Mouse (Mus musculus) spleen, adult 12 weeks (tissue): Measurements from ENCODE around the gene Sgsm2.
A peak's percentile ranks its signal among the peaks of the same experiment; 100 is the strongest.

ENCODE experiments used
- DNase-seq: peaks from one replicate; pipeline ENCODE4 v3.0.0; 2022; ENCODE audit warnings: low spot score

Gene Sgsm2

DNA sequence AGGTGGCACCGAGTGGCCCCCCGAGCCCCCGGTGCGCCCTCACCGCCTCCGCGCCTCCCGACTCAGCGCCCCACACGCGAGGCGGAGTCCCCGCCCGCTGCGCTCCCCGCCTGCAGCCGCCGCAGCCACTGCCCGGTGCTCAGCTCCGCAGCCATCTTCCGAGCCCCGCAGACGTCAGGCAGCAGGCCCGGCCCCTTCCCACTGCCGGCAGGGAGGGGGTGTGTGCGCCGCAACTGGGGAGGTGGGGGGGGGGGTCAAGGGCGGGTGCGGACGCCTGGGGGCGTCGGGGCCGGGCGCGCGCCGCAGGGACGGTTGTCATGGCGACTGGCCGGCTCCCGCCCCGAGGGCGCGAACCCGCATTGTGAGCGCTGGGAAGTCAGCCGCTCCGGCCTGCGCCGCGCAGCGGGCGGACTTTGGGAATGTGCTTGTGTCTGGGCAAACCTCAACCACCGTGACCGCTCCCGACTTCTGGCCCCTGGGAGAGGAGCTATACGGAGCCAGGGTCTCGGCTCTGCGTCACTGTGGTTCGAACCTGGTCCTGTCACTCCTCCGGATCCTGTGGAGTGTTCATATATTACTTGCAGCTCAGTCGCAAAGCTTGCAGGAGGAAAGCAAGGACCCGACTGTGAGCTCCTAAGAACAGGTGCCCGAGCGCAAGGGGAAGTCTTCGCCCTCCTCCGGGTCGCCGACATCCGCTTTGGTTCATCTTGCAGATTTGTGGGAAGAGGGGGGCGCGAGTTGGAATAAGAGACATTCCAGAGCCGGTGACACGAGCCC, at the start of gene Sgsm2:
Gene Sgsm2, minus strand, starts transcription at position 160 of the 777 bp plus-strand sequence.
- DNase-seq = peak; percentile 51

DNA sequence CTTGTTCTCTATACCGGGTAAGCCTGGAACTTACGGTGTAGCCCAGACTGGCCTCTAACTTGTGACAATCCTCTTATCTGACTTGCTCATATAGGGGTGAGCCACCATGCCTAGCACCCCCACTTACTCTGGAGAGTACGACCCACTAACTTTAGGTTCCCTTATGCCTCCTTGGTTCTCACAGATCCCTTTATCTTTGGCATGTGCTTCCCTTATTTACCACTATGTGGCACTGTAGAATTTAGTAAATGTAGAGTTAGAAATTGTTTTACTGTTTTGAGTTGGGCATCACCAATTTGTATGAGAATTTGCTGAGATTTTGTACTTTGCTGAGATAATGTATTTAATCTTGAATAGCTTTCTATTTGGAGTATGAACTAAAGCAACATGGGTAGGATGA, 49.5 kb upstream of the Sgsm2 start:
- no peak for DNase-seq

DNA sequence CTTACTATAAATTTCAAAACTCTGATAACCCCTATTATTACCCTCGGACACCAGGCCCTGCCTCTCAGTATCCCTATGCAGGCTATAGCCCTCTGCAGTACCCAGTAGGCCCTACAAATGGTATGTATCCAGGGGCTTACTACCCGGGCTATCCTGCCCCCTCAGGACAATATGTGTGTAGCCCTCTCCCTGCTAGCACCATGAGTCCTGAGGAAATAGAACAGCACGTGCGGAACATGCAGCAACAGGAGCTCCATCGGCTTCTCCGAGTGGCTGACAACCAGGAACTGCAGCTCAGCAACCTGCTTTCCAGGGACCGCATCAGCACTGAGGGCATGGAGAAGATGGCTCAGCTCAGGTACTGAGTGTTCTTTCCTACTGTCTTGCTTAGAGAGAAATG, 33.5 kb upstream of the Sgsm2 start:
- no peak for DNase-seq

DNA sequence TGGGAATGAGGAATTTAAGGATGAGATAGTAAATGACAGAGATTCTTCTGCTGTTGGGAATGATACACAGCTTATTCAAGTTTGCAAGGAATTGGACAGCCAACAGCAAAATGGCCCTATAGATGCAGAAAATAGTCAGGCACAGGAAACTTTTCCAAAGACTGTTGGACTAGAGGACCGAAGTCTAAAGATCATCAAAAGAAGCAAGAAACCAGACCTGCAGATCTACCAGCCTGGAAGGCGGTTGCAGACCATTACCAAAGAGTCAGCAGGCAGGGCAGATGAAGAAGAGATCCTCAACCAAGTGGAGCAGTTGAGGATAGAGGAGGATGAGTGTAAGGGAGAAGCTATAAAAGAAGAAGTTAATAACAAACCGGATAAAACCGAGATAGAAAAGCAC, 32.3 kb upstream of the Sgsm2 start:
- no peak for DNase-seq

DNA sequence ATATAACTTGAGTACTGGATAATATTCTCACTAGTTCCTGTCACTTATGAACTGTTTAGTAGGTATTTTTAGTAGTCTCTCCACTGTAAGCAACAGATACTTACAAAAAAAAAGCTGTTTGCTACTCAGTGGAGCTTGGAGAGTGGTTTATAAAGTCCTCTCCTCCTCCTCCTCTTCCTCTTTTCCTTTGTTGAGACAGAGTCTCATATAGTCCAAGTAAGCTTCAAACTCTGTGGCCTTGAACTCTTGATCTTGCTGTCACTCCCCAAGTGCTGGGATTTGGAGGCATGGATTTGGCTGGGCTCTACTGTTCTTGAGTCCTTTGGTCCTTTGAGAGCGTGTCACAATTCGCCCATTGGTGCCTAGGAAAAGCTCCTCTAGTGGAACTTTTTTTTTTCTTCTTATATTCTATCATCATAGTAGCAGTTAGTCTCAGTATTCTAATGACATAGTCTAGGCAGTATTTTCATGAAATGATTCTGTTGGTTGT, 30.4 kb upstream of the Sgsm2 start:
- no peak for DNase-seq

DNA sequence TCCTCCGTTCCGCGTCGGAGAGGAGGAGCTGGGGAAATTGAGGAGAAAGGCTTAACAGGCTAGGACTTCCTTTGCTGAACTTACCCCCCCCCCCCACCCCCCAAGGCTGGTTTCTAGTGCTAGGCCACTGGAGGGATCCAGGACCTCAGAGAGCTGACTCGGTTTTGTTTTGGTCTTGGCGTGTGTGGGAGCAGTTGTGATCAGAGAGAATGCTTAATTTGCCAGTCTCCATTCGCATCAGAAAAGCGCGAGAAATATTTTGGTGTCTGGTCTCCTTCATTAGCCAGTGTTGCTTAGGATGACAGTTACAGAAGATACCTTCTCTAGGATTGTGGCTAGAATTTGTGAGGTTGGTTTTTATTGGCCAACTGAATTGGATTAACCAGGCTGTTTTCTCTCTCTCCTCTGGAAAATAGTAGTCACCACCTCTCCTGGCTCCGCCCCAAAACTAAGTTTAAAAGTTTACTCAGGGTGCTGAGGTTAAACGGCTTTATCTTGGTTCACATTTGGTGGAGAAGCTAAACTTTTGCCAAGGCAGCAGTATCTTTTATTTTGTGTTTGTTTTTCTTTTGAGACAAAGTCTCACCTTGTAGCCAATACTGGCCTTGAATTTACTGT, 29.6 kb upstream of the Sgsm2 start:
- DNase-seq = peak; percentile 51

DNA sequence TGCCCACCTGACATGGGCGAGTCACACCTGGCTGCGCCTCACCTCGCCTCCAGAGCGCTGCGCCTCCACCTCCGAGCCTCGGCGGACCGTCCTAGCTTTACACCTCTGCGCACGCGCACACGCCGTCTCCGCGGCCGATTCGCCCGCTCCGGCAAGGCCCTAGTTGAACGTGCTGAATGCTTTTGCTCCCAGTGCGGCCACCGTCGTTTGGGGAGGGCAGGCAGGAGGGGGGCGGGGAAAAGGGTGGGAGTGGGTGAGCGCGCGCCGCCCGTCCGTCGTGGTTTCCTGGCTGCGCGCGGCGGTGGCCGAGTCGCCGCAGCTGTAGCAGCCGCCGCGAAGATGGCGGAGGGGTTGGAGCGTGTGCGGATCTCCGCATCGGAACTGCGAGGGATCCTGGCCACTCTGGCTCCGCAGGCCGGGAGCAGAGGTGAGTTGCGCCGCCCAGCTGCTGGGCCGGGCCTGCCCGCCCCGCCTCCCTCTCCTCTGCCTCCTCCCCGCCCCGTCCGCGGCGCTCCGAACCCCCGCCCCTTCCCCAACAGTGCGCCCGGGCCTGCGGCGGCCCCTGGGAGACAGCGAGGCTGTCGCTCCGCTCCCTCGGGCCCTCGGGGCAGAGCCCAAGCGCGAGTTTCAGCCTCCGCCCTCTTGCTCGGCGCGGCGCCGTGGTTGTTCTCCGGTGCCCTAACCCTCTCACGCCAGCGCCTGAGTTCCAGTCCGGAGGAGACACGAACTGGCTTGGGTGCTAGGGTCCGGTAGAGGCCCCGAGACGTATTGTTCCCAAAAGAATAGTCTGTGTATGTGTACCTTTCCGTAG, 28.9 kb upstream of the Sgsm2 start, which contains the start of the genes Smg6 and Srr:
Gene Smg6, plus strand, starts transcription at position 247 of the 811 bp plus-strand sequence.
Gene Srr, minus strand, starts transcription at position 372 of the 811 bp plus-strand sequence.
- peak; percentile 85 for DNase-seq

DNA sequence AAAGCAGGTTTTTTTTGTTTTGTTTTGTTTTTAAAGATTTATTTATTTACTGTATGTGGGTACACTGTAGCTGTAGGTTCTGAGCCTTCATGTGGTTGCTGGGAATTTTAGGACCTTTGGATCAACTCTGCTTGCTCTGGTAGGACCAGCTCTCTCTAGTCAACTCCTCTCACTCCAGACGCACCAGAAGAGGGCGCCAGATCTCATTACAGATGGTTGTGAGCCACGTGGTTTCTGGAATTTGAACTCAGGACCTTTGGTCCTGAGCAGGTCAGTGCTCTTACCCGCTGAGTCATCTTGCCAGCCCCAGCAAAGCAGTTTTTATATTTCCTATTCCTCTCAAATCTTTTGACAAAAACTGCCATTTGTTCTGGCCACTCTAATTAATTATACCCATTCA, 27.3 kb upstream of the Sgsm2 start:
- peak; percentile 51 for DNase-seq

DNA sequence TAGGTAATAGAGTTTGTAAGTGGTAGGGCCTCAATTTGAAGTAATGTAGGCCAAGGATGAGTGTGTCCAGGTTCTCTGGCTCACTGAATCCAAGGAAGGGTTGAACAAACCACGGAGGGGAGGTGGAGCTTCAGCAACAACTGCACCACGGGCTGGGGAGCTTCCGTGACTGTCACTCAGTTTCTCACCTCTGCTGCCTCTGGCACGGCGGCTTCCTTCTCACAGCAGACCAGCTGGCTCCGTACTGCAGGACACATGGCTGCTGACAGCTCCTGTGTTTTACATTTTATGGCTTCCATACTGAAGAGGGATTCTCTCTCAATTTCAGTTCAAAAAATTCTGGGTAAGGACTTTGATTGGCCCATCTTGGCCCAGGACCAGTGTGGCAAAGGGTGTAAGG, 22.4 kb upstream of the Sgsm2 start:
- DNase-seq = no peak

DNA sequence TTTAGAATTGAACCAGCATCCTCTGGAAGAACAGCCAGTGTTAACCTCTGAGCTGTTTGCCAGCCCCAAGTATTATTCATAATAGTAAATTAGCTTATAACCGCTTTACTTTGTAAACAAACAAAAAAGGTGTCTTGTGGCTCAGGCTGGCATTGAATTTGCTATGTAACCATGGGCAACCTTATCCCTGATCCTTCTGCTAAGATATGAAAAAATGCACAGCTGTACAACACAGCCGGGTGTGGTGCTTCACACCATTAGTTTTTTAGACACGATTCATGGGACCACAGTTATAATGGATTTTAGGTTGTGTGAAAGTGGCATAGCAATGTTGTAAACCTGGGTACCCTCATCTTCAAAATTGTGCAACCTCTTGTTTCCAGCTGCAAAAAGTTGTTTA, 15.6 kb upstream of the Sgsm2 start:
- no peak for DNase-seq

DNA sequence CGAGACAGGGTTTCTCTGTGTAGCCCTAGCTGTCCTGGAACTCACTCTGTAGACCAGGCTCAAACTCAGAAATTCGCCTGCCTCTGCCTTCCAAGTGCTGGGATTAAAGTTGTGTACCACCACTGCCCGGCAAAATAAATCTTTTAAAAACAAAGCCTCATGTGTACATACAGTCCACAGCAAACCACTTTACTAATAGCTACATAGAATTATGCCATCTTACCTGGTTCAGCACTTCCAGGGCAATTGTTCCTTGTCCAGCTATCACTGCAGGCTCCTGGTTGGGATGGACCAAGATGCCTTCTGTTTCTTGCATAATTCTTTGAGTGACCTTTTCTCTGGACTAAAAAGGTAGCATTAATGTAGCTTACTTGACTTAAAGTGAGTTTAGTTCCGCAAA, 13.1 kb upstream of the Sgsm2 start:
- DNase-seq = no peak

DNA sequence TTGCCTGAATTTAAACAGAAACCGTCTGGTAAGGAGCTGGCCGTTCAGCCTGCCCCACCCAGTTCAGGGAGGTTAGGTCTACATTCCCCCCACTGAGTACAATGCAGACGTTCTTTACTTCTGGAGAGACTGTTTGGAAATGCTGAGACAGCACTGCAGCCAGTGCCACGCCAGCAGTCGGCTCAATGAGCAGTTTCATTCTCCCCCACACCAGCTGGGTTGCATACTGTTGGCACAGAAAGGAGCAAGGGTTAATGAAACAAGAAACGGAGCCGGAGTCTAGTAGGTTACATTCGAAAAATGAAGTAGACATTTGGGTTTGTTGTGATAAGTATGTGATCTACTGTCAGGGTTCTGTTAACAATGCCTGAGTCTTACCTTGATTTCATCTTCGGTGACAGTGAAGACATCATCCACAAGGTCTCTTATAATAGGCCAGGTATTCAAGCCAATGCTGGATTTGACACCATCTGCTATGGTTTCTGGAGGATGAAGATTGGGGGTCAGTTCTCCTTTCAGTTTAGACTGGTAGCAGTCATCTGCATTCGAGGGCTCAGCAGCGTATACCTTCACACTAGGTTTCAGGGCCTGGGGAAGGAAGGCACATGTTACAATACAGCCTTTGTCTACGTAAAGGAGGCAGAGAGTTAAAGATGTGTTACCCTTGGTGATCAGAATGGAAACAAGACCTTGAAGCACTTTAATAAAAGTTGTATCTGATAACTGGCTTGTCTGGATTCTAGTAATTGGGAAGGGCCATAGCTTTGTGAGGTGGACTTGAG, 11.9 kb upstream of the Sgsm2 start:
- DNase-seq = no peak

DNA sequence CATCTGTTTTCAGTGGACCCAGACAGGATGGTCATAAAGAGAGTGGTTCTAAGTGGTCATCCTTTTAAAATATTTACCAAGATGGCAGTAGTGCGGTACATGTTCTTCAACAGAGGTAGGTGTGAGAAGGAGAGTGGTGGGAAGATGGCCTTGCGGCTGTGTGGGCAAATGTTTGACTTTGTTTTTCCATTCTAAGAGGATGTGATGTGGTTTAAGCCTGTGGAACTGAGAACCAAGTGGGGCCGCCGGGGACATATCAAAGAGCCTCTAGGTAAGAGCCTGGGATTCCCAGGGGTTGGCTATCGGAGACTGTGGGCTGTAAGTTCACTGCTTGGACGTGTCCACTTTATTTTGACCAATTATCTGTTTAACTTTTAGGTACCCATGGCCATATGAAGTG, 11.0 kb upstream of the Sgsm2 start:
- no peak for DNase-seq

DNA sequence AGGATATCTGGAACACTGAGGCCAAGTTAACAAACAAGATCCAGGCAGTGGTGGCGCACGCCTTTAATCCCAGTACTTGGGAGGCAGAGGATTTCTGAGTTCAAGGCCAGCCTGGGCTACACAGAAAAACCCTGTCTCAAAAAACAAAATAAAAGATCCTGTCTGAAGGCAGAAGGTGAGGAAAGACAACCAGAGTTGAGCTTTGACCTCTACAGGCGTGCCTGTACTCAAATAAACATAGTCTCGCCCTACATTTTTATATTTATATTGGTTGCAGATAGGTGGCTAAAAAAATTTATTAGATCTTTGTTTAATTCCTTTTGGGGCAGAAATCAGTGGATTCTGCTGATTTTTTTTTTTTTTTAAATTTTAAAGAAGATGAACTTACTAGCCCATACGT, 5.6 kb upstream of the Sgsm2 start:
- DNase-seq = no peak

DNA sequence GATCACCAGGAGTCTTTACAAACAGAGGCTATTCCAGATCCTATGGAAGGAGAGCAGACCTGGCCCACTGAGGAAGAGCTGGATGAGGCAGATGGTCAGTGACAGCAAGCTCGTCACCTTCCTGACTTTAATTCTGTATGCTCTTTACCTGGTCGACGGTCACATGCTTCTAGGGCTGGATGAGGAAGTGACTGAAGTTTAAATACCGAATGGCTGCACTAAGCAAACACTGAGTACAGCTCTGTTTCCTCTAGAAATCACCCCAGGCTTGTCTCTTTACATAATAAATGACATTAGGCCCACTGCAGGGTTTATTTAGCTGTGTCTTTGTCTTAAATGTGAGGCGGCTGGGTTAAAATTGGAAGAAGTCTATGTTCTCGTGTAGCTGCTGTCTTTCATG, 4.7 kb upstream of the Sgsm2 start:
- no peak for DNase-seq

DNA sequence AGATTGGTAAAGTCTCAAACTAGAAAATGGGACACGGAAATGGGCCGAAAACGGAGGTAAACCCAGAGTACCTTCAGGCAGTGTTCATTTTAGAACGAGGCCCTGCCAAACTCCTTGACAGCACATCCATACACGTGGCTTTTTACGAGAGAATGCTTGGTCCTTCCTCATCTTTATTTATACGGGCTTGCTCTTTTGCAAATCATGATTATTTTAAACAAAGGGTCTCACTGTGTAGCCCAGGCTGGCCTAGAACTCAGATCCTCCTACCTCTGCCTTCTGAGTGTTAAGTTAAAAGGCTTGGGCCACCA, 1.6 kb upstream of the Sgsm2 start:
- DNase-seq = no peak

DNA sequence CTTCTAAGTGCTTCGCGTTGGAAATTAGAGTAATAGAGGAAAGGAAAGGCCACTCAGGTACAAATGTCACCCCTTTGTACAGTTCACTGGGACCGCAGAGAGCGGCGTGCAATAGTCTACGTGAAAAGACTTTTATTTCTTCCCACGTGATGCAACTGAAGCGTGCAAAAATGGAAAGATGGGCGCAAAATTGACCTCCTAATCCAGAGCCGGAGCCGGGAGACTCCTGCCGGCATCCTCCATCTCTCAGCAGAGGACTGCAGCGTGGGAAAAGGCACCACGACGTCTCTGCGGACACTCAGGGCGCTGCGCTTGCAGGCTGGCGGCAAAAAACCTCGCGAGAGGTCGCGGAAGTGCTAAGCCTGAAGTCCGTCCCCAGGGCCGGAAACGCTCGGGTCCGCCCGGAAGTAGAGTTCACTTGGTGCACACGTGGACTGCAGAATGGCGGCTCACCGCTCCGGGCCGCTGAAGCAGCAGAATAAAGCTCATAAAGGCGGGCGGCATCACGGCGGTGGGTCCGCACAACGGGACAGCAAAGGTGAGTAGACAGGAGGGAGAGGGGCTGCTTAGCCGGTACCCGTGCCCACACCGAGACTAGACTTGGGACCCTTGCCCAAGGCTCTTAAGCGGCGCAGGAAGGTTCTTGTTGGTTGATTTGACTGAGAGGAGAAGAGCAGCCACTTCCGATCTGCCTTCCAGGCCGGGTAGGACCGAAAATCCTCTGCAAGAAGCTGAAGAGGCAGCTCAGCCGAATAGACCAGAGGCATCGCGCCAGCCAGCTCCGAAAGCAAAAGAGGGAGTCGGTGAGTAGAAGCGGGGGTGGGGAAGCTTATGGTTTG, 1.0 kb upstream of the Sgsm2 start, which contains the start of gene Tsr1:
Gene Tsr1, plus strand, starts transcription at position 394 of the 839 bp plus-strand sequence.
- DNase-seq = peak; percentile 75

DNA sequence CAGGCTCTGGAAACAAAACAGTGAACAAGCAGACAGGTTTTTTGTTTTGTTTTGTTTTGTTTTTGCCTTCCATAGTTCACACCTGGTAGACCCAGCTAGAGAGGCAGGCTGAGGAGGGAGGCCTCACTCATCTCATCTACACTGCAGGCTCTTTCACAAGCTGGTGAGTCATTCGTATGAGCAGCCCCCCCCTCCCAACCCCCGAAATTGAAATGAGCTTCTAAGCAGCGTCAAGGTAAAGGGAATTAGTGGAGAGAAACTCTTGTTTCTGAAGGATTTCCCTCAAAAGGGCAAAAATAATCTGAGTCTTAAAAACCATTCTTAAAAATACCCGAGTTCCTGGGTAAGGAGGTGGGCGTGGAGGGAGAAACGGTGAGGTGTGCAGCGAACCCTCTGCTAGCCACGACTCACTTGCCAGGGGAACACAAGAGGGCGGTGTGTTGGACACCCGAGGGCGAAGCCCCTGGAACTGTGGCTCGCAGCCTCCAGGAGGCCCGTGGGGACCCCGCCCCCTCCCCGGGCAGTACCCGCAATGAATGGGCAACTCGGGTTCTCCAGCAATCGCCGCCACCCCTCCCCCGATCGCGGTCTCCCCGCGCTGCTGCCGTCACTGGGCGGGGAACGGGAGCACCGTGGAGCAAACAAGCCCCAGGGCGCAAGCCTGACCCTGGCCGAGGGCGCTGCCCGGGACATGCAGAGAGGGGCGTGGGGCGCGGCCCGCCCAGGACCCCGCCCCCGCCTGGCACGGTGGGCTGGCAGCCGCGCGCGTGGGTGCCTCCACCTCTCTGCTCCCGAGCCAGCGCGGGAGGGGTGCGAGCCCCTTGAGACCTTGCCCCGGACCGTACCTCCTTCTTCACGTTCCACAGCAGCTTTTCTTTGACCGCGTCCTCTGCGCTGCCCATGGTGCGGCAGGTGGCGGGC, 620 bp downstream of the Sgsm2 start:
- peak; percentile 44 for DNase-seq

DNA sequence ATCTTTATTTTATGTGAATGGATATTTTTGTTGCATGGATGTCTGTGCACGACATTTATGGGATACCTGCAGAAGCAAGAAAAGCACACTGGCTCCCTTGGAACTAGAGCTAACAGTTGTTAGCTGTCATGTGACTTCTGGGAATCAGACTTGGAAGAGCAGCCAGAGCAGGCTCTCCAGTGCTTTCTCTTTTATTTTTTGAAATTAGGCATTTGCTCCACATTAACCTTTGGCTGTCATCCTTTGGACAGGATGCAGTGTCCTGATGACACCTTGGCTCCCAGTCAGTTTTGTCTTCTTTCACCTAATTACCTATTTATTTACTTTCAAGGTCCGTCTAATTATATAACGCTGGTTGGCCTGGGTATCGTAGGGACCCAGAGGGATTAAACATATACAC, 2.2 kb downstream of the Sgsm2 start:
- no peak for DNase-seq

DNA sequence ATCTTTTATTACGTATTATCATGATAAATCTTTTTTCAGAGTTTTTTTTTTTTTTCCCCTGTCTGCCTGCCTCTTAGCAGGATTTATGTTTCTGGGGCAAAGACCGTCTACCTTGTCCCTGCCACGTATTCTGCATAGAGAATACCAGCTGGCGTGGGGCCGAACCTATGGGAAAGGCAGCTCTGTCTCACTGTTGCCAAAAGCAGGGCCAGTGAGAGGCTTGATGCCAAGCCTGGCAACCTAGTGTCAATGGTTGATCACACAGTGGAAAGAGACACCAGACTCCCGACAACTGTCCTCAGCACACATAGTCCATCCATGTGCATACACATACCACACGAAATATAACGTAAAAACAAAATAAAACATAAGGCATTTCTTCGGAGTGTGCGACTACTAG, 13.8 kb downstream of the Sgsm2 start:
- DNase-seq = no peak
